Mouse (Mus musculus): ENCODE measurements at regions not wholly inside any gene's neighbourhood (a gene's known extent, or its start where the extent isn't known, plus 50 kb on each side); places are given as distances from the start of the nearest gene placed in this dataset.

- no peak for TF ChIP-seq CTCF (IDR thresholded peaks at IDR 0.05; ENCODE audit: low read depth)
- no peak for ATAC-seq
These were observed 260.4 kb upstream of the Tsc22d2 start for GRCm38 (mm10) chr3:58153874-58154756.

GRCm38 (mm10) chr3:58159384-58159783 lies 255.1 kb upstream of the Tsc22d2 start:
- 68% methylated on average over 3 of the region's 3 CpGs for WGBS
- no peaks in the 10 kb centered on the region for H3K27me3 ChIP-seq (replicated peaks; ENCODE audit: control insufficient read depth, insufficient read depth, low read length)
- H3K4me1 ChIP-seq (replicated peaks; ENCODE audit: control insufficient read depth, insufficient read depth, low read length): no peaks in the 10 kb centered on the region
- H3K9me3 ChIP-seq (ENCODE audit: control insufficient read depth): no peaks in the 10 kb centered on the region
- no peak overlapping the region for H3K4me3 ChIP-seq (ENCODE audit: low read depth, low read length)
- peak; percentile 88 for TF ChIP-seq CTCF (IDR thresholded peaks at IDR 0.05; ENCODE audit: low read depth)
- no peak overlapping the region for H3K27ac ChIP-seq (ENCODE audit: low read depth, low read length)
- no peak overlapping the region for H3K9ac ChIP-seq (ENCODE audit: low read depth, low read length)
- no peak for ATAC-seq
- H3K36me3 ChIP-seq (ENCODE audit: control insufficient read depth, insufficient read depth): no peaks in the 10 kb centered on the region
- no peak overlapping the region for H3K4me2 ChIP-seq (replicated peaks; ENCODE audit: low read depth)

More at GRCm38 (mm10) chr3:58153874-58154756, 260.4 kb upstream of the Tsc22d2 start:
- H3K36me3 ChIP-seq (ENCODE audit: control insufficient read depth, insufficient read depth): no peaks in the 10 kb centered on the region
- no peak overlapping the region for H3K9ac ChIP-seq (ENCODE audit: low read depth, low read length)
- H3K4me2 ChIP-seq (replicated peaks; ENCODE audit: low read depth): no peak overlapping the region
- WGBS: 80% methylated on average over 21 of the region's 21 CpGs
- H3K9me3 ChIP-seq (ENCODE audit: control insufficient read depth): no peaks in the 10 kb centered on the region
- no peaks in the 10 kb centered on the region for H3K27me3 ChIP-seq (replicated peaks; ENCODE audit: control insufficient read depth, insufficient read depth, low read length)
- no peak overlapping the region for H3K4me3 ChIP-seq (ENCODE audit: low read depth, low read length)
- no peaks in the 10 kb centered on the region for H3K4me1 ChIP-seq (replicated peaks; ENCODE audit: control insufficient read depth, insufficient read depth, low read length)
- H3K27ac ChIP-seq (ENCODE audit: low read depth, low read length): no peak overlapping the region

GRCm38 (mm10) chr3:58162238-58162637 lies 252.3 kb upstream of the Tsc22d2 start:
- H3K4me1 ChIP-seq (replicated peaks; ENCODE audit: control insufficient read depth, insufficient read depth, low read length): no peaks in the 10 kb centered on the region
- no peak for TF ChIP-seq CTCF (IDR thresholded peaks at IDR 0.05; ENCODE audit: low read depth)
- no peaks in the 10 kb centered on the region for H3K27me3 ChIP-seq (replicated peaks; ENCODE audit: control insufficient read depth, insufficient read depth, low read length)
- H3K4me3 ChIP-seq (ENCODE audit: low read depth, low read length): no peak overlapping the region
- no peak overlapping the region for H3K27ac ChIP-seq (ENCODE audit: low read depth, low read length)
- no peak overlapping the region for H3K9ac ChIP-seq (ENCODE audit: low read depth, low read length)
- 45% methylated on average over 10 of the region's 10 CpGs for WGBS
- ATAC-seq: no peak; the same call in 1 of the 2 replicates
- no peaks in the 10 kb centered on the region for H3K36me3 ChIP-seq (ENCODE audit: control insufficient read depth, insufficient read depth)
- no peak overlapping the region for H3K4me2 ChIP-seq (replicated peaks; ENCODE audit: low read depth)
- no peaks in the 10 kb centered on the region for H3K9me3 ChIP-seq (ENCODE audit: control insufficient read depth)

- Histone ChIP-seq H3K4me1 (replicated peaks; ENCODE audit: control insufficient read depth, insufficient read depth, low read length) (no peaks in the 10 kb centered on the region), H3K27ac (ENCODE audit: low read depth, low read length) (no peak overlapping the region), H3K9me3 (ENCODE audit: control insufficient read depth) (no peaks in the 10 kb centered on the region), H3K9ac (ENCODE audit: low read depth, low read length) (no peak overlapping the region), H3K36me3 (ENCODE audit: control insufficient read depth, insufficient read depth) (no peaks in the 10 kb centered on the region), H3K4me2 (replicated peaks; ENCODE audit: low read depth) (peak overlapping the region; percentile 21; the same call in 1 of the 2 replicates), H3K27me3 (replicated peaks; ENCODE audit: control insufficient read depth, insufficient read depth, low read length) (no peaks in the 10 kb centered on the region), H3K4me3 (ENCODE audit: low read depth, low read length) (no peak overlapping the region)
- ATAC-seq: peak; percentile 37; the same call in 1 of the 2 replicates
- WGBS: 7% methylated on average over 10 of the region's 10 CpGs
- TF ChIP-seq CTCF (IDR thresholded peaks at IDR 0.05; ENCODE audit: low read depth): peak; percentile 99
These were observed 250.7 kb upstream of the Tsc22d2 start for GRCm38 (mm10) chr3:58163806-58164205.

GRCm38 (mm10) chr3:58166628-58167027 lies 247.9 kb upstream of the Tsc22d2 start:
- Histone ChIP-seq H3K4me3 (ENCODE audit: low read depth, low read length) (no peak overlapping the region), H3K4me1 (replicated peaks; ENCODE audit: control insufficient read depth, insufficient read depth, low read length) (no peaks in the 10 kb centered on the region), H3K9ac (ENCODE audit: low read depth, low read length) (no peak overlapping the region), H3K36me3 (ENCODE audit: control insufficient read depth, insufficient read depth) (no peaks in the 10 kb centered on the region), H3K27ac (ENCODE audit: low read depth, low read length) (no peak overlapping the region), H3K9me3 (ENCODE audit: control insufficient read depth) (no peaks in the 10 kb centered on the region), H3K4me2 (replicated peaks; ENCODE audit: low read depth) (no peak overlapping the region), H3K27me3 (replicated peaks; ENCODE audit: control insufficient read depth, insufficient read depth, low read length) (no peaks in the 10 kb centered on the region)
- TF ChIP-seq CTCF (IDR thresholded peaks at IDR 0.05; ENCODE audit: low read depth): no peak
- ATAC-seq: no peak
- 50% methylated on average over 2 of the region's 2 CpGs for WGBS

GRCm38 (mm10) chr3:58167121-58167520 lies 247.4 kb upstream of the Tsc22d2 start:
- H3K27me3 ChIP-seq (replicated peaks; ENCODE audit: control insufficient read depth, insufficient read depth, low read length): no peaks in the 10 kb centered on the region
- H3K27ac ChIP-seq (ENCODE audit: low read depth, low read length): no peak overlapping the region
- no peak overlapping the region for H3K4me3 ChIP-seq (ENCODE audit: low read depth, low read length)
- H3K9me3 ChIP-seq (ENCODE audit: control insufficient read depth): no peaks in the 10 kb centered on the region
- no peak overlapping the region for H3K9ac ChIP-seq (ENCODE audit: low read depth, low read length)
- TF ChIP-seq CTCF (IDR thresholded peaks at IDR 0.05; ENCODE audit: low read depth): no peak
- no peaks in the 10 kb centered on the region for H3K4me1 ChIP-seq (replicated peaks; ENCODE audit: control insufficient read depth, insufficient read depth, low read length)
- WGBS: 73% methylated on average over 3 of the region's 3 CpGs
- H3K4me2 ChIP-seq (replicated peaks; ENCODE audit: low read depth): no peak overlapping the region
- no peak for ATAC-seq
- no peaks in the 10 kb centered on the region for H3K36me3 ChIP-seq (ENCODE audit: control insufficient read depth, insufficient read depth)

All from intestine, postnatal 0 days (tissue).